Mouse (Mus musculus) lung, postnatal 4 days (tissue): ENCODE measurements around the gene Minos1.

Experiments
- DNase-seq, 2 experiments: peaks; one replicate each; pipeline ENCODE4 v3.0.0; 2021

Minos1 gene

DNA sequence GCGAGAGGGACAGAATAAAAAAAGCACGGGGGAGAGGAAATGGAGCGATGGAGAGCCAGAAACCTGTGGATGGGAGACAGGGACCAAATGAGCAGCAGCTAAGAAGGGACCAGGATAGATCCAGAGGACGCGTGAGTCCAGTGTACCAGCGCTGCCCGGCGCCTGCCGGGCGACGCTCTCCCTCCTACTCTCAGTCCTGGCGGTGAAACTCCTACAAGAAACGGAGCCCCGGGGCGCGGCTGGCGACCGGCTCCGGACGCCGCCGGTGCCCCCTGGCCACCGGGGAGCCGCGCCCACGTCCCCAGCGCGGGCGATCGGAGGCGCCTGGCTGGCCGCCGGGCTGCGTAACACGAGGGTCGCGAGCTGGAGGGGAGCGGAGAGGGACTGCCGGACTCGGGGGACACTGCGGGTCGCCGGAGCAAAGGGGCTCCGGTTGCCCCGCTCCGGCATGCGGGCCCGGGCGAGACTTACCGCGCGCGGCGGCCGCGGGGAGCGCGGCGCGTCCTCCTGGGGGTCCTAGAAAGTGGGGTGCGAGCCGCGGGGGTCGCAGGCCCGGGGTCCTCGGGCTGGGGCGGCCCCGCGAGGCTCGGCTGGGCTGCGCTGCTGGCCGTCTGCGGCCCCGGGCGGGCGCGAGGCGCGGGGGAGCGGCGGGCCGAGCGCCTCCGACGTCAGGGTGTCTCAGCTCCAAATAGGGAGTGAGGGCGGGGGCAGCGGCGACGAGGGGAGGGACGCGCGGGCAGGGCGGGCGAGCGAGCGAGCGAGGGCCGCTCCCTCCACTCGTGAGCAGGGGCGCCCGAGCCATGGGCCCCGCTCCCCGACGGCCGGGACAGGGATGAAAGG, 38.3 kb downstream of the Minos1 start, which contains the start of gene Nbl1:
Nbl1 (minus strand) TSS at position 638 of the 840 bp plus-strand sequence.
- DNase-seq = peak; percentile 80 to 86

GRCm38 (mm10) chr4:139091478-139092355, 39.2 kb downstream of the Minos1 start:
- peak; percentile 47 to 59 for DNase-seq

- no peak for DNase-seq
Observed at GRCm38 (mm10) chr4:139091066-139091465, 39.8 kb downstream of the Minos1 start.

DNA sequence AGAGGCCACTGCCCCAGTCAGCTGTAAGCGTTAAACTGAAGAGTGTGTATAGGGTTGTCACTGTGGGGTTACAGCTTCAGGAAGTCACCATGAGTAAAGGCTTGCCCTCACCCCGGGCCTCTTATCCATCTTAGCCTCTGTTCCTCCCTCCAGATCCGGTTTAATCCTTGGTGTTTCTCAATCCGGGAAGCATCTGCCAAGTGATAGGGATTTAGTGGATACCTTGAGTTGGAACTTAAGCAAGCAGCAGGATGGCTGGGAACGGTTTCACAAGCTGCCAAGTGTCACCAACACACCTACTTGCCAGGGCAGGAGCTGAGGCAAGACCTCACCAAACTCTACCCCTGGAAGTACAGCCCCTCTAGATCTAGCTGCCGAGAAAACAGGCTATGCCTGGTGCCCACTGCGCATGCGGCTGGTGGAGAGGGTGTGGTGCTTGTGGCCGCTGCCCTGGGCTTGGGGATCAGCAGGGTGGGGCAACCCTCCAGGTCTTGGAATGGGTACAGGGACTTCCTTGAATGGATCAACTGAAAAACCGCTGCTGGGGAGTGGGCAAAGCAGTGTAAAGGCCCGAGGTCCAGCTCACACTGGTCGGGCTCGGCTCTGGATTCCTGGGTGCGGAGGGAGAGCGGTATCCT, 40.5 kb downstream of the Minos1 start:
- no peak for DNase-seq

GRCm38 (mm10) chr4:139088982-139089671, 41.8 kb downstream of the Minos1 start:
- no peak for DNase-seq

- DNase-seq = no peak
Observed at GRCm38 (mm10) chr4:139086984-139087383, 43.9 kb downstream of the Minos1 start.

DNA sequence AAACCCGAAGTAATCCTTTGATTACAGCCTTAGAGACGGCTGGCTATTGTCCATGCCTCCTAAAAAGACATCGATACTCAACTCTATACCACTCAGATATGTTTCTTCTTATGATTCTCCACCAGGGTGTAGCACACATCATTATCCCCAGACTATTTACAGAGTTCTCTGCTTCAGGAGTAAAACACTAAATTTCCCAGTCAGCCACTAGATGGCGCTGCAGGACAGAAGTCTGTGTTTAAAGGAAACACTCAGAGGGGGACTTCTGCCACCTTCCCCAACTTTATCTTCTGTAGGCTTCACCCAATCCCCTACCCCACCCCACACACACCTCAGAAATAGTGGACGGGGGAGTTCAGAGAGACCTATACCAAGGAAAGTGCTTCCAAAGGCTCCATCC, 44.9 kb downstream of the Minos1 start:
- DNase-seq = peak in 1 of 2 experiments; percentile 89

DNA sequence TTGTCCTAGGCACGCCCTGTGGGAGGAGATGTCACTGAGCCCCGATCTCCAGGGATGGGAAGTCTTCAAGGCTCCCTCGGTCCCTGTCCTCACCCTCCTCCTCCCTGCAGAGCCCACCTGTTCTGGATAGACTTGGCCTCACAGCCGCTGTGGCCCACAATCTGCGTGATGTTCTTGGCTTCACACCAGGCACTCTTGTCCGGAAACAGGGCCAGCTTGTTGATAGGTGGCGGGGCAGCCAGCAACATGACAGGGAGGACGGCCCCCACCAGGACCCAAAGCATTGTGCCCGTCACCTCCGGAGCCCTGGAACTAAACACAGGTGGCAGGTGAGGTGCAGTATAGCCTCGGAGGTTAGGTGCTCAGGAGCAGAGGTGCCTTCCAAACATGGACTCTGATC, 45.6 kb downstream of the Minos1 start:
- no peak for DNase-seq

GRCm38 (mm10) chr4:139082790-139083564, 47.9 kb downstream of the Minos1 start:
- no peak for DNase-seq

GRCm38 (mm10) chr4:139081270-139081931, 49.5 kb downstream of the Minos1 start:
- DNase-seq = no peak

DNA sequence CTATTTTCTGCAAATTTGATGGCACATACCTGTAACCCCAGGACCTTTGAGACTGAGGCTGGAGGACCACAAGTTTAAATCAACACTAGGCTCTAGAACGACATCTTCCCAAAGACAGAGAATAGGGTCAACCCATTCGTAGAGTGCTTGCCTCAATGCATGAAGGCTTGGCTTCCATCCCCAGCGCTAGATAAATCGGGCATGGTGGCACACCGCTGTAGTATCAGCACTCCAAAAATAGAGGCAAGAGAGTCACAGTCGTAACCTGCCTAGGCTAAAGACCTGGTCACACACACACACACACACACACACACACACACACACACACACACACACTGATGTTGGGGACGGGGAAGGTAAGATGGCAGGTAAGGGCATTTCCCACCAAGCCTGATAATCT, 50.7 kb downstream of the Minos1 start:
- no peak for DNase-seq

GRCm38 (mm10) chr4:139079439-139079838, 51.5 kb downstream of the Minos1 start:
- no peak for DNase-seq

DNA sequence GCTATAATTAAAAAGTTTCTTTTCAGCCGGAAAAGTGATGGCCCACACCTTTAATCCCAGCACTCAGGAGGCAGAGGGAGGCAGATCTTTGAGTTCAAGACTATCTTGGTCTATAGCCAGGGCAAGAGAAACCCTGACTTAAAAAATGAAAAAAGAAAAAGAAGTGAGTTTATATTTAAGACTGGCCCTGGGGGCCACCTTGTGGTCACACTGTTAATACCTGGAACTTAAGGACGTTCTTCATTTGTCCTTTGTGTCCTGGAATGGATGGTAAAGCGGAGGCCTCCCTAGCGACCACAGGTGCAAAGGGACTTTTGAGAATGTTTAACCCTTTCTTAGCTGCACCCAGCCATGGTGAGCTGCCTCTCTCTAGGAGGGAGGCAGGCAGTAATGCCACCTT, 52.2 kb downstream of the Minos1 start:
- DNase-seq = no peak

DNA sequence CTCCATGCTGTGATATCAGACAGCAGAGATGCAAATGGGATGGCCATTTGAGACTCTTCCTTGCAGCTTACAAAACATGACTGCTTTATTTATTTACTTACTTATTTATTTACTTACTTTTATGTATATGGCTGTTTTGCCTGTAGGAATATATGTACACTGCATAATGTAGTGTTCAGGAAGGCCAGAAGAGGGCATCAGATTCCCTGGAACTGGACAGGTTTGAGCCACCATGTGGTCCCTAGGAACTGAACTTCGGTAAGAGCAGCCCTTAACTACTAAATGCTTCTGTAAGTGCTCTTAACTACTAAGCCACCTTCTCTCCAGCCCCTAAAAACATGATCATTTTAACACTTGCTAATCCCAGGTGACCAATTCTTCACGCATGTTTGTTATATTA, 52.6 kb downstream of the Minos1 start:
- no peak for DNase-seq

GRCm38 (mm10) chr4:139075915-139076314, 55.0 kb downstream of the Minos1 start:
- DNase-seq = no peak

GRCm38 (mm10) chr4:139075041-139075711, 55.7 kb downstream of the Minos1 start, which contains the start of gene Htr6:
TSS of gene Htr6 (minus strand) at chr4:139075570.
- no peak for DNase-seq

GRCm38 (mm10) chr4:139074060-139074459, 56.9 kb downstream of the Minos1 start:
- DNase-seq = no peak

DNA sequence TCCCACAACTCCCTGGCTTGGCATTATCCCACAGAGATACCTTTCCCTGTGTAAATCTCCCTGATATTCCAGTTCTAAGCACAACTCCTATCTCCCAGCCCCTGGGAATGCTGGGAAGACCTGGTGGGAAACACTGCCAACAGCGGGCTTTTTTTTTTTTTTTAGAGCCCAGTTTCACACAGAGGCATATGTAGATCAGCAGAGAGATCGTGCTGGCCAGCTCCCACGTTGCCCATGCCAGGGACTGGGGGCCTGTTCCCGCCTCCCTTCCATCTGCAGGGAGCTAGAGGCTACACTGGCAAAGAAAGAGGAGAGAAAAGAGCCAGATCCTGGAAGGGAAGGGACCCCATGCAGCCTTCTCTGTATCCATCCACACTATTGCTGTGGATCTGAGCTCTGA, 62.6 kb downstream of the Minos1 start:
- DNase-seq = no peak

DNA sequence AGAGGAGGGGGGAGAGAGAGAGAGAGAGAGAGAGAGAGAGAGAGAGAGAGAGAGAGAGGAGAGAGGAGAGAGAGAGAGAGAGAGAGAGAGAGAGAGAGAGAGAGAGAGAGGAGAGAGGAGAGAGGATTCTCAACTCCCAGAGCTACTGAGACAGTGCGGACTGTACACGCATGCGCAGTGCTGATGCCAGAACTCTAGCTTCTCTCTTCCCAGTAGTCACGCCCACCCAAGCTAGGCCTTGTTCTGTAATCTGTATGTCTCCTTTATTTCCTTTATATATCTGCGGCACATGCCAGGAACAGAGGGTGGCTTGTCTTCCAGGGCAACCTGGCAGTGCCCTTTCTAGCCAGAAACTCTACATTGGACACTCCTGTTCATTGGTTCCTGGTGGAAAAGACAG, 66.1 kb downstream of the Minos1 start:
- DNase-seq = no peak

DNA sequence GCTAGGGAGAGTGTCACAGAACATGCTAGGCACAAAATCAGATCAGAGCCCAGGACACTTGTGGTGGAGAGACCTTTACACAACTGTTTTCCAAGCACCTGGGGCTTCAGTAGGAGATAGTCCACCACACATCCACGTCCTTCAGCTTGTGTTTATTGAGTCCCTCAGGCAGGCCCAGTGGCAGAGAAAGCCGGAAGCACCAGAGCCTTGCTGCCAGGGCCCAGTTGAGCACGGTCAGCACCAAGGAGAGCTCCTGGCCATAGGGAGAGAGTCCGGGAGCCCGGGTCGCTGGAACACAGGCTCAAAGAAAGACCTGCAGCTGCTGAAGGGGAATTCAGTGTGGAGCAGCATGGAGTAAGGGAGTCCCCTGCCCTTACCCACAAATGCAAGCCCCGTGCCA, 71.3 kb downstream of the Minos1 start:
- DNase-seq = peak; percentile 64 to 70

DNA sequence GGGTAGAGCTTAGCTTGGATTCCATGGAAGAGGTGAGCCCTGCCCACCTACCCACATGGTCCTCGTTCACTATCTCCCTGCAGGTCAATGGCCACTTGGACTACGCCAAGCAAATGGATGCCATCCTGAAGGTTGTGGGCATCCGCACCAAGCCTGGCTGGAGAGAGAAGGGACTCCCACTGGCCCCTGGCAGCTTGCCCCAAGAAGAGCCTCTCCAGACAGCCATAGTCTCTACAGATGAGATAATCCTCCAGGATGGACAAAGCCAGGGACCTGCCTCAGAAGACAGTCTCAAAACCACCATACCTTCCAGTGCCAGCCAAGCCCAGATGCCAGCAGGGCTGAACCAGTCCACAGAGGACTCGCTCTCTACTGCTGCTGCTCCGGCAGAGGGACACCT, 72.9 kb downstream of the Minos1 start:
- DNase-seq = no peak
